Mouse (Mus musculus) cerebellum, adult 18-20 months (tissue): ENCODE data around the gene Sumo3.

Source experiments
- DNase-seq, 2 experiments: peaks; one replicate each; pipeline ENCODE4 v3.0.0; 2021

The Sumo3 gene

DNA sequence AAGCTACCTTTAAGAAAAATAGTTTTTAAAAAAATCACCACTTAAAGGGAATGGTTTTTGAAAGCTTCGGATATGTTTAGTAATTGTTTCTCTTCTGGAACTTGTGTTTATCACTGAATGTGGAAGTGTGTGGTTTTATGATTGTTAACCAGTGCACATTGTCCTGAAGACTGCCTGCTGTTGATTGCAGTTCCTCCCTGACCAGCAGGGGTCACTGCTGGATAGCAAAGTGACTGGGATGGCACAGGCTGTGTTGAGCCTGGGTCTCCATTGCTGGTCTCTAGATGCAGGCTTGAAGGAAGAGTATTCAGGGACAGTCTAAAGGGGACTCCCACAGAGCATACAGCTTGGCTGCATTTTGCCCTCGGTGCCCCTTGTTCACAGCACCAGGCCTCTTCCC is 21.6 kb downstream of the Sumo3 start:
- DNase-seq, result peak; percentile 84 to 88

- DNase-seq, result no peak
Observed at GRCm38 (mm10) chr10:77629163-77629562, 23.3 kb downstream of the Sumo3 start.

DNA sequence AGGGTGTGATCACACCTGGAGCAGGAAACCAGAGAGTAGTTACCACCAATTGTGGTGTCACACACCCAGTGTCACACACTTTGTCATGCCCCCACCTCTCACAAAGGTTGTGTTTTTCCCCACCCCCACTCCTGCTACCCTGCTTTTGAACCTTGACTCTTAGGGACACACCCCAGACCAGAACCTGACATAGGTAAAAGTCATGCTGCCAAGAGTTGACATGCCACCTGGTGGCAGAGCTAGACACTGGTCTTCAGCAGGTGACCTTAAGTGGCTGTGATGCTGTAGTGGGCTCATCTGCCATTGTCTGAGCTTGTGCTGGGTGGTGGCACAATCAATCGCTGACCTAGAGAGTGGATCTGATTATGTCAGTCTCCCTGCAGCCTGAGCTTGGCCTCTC is 24.1 kb downstream of the Sumo3 start:
- no peak for DNase-seq

DNA sequence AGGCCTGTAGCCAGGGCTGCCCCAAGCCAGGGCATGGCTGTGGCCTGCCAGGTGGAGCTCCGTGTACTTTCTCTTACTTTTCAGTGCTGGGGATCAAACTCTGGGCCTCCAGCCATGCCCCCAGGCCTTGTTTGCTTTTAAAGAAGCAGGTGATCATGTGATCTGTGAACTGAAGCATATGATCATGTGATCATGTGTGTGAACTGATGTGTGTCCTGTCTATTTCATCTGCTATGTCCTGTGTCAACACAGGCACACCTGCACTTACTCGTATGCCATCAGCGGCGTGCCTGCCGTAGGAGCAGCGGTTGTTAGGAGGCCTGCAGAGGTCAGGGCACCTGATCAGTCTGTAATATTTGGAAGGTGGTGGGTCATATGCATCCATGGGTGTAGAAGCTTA is 28.1 kb downstream of the Sumo3 start:
- DNase-seq, result no peak

GRCm38 (mm10) chr10:77634452-77635231 is 28.7 kb downstream of the Sumo3 start:
- DNase-seq, result no peak

- no peak for DNase-seq
Observed at GRCm38 (mm10) chr10:77636234-77636922, 30.5 kb downstream of the Sumo3 start.

- DNase-seq, result no peak
Observed at GRCm38 (mm10) chr10:77638956-77639355, 33.1 kb downstream of the Sumo3 start.

DNA sequence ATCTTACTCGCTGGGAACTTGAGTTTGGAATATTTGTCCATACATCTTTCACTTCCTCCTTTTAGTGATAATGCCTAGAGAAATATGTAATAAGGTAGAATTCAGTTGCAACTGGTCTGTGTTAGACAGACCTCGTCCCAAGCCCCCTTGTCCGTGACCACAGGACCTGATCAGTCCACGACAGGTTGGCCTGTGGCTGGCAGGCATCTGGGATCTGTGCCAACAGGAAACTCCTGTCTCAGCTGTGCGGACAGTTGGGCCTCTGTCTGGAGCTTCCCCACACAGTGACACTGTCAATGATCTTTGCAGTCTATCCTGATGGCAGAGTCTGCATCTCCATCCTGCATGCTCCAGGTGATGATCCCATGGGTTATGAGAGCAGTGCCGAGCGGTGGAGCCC is 37.3 kb downstream of the Sumo3 start:
- no peak for DNase-seq

DNA sequence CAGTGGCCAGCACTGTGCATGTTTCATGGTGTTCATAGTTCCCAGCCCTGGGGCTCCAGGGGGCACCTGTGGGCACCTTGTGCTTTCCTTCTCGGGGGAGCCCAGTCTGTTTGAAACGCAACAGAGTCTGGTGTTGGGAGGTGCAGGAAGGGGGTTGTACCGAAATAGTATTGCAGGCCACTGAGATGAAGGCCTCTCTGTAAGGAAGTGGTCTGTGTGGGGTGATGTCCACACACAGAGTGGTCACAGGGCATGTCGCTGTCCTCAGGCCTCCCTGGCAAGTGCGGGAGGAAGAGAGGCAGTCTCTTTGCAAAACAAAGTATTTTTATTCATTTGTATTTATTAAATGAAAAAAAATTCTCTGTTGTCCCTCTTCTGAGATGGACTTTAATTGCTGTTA is 39.7 kb downstream of the Sumo3 start:
- no peak for DNase-seq

GRCm38 (mm10) chr10:77647461-77647860 is 41.6 kb downstream of the Sumo3 start:
- no peak for DNase-seq

DNA sequence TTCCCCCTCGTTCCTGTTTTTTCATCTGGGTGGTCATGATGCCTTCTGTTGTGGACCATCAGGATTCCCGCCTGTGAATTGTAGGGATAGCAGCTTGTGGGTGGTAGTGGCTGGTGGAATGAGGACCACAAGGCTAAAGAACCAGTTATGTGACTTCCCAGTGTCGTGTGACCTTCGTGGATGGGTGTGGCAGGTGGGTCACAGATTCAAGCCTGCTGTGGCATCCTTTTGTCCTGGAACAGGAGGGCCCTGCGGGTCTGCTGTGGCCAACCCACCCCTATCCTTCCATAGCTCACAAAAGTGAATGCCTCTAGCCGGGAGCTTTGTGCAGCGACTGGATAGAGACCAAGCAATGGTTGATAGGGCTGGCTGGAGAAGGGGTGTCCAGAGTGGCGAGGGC is 42.0 kb downstream of the Sumo3 start:
- no peak for DNase-seq

DNA sequence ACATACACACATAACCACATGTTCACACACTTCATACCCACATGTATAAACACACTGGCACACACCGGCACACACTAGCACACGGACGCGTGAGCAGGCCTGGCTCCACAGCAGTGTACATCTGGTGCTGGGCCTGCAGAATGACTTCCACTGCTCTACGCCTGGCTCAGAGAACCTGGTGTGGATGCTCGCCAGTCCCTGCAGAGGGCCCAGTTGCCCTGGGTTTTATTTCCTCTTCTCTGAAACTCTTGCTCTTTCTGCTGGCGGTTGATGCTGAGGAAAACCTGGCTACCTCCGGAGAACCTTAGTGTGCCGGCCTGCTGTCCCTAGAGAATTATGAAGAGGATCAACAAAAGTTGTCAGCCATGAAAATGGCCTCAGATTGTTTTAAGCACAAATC is 46.1 kb downstream of the Sumo3 start:
- DNase-seq, result no peak

DNA sequence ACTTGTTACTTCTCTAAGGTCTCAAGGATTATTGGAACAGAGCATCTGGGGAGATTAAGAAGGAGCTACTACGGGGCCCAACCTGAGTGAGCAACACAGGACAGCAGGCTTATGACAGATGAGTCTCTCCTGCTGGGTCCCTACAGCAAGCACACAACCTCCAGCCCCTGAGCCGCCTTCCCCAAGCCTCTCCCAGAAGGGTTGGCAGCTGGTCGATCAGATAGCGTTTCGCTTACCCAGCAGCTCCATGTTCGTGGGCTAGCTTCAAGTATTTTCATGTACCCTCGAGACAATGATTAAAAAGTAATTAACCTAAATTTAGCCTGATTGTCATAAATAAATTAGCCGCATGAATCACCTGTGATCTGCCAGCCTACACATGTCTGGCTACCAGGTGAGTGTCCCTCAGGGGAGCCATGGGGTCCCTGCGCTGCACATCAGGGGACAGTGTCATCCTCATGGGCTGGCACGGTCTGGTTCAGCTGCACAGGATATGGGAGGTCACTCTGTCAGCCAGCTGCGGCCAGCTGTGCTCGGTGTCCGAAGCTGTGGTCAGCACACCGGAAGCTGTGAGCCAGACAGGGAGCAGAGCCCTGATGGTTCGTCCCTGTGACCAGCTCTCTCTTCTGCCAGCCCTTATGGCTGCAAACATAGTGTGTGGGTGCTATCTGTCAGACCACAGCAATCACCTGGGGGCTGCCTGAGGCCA is 52.5 kb downstream of the Sumo3 start:
- DNase-seq, result no peak

DNA sequence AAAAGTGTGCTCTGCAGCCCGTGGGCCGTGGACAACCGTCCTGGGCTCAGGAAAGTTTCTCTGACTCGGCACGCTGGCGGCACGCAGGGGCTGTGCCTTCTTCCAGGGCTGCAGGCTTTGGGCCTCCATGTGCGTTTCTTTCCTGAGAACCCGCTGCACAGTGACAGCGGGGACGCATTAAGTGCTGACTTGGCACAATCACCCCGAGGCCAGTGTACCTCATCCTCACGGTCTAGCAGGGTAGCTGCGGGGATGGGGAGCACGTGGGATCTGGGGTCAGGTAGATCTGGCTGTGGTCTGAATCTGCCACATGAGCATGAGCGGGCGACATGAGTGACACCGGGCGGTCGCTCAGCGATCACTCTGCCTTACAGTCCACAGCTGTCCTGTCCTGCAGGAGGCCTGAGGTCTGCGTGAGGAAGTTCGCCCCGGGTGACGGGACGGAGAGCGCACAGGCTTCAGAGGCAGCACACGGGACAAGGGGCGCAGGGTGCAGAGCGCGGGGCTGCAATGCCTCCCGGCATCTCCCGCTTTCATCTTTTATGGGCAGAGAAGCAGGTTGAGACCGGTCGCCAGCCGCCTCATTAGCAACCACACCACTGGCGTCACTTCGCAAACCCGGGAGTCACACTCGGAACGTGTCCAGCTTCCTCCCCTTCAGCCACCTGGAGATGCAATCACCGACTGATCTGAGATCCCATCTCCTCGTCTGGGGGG is 58.2 kb downstream of the Sumo3 start:
- DNase-seq, result no peak

GRCm38 (mm10) chr10:77666342-77666741 is 60.4 kb downstream of the Sumo3 start:
- DNase-seq, result no peak

DNA sequence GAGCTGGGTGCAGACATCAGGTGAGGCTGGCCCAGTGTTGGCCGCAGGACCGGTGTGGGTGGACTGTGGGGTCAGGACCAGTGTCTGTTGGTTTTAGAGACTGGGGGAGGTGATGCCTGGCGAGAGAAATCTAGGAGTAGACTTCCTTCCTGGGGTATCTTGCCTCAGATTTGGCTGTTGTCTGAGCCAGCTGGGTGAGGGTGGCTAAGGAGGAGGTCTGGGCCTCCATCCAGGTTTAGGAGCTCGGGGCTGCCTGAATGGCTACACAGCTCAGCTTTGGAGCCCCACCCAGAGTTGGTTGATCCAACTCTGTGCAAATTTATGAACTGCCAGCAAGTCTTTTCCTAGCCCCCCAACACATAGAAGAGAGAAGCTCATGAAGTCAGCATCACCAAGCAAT is 61.5 kb downstream of the Sumo3 start:
- no peak for DNase-seq
